Mouse (Mus musculus) heart, postnatal 0 days (tissue): ENCODE data around the gene Ksr2.
A peak's percentile ranks its signal among the peaks of the same experiment; 100 is the strongest.

Source experiments
- CTCF ChIP-seq: IDR thresholded peaks from 2 replicates; pipeline ENCODE4 v1.5.1; 2016; ENCODE audit warnings: antibody characterized with exemption, control low read depth, low read depth
- EP300 ChIP-seq: IDR thresholded peaks from 2 replicates; pipeline ENCODE4 v1.6.1; 2016; ENCODE audit warnings: antibody characterized with exemption, low read depth

DNA sequence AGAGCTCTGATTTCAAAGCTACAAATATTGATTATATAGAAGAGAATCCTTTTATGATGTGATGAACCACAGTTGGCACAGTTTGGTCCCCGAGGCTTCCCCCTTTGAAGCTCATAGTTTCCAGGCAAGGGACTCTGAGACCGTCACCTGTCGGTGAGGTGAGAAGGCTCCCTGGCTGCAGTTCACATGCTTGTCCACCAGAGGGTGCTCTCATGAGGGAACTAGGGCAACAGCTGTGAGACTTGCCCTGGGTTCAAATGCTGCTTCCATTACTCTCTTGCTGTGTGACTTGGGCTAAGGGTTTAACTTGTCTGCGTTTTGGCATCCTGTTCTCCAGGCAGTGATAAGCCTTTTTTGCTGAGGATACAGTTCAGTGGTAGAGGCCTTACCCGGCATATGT is 88.8 kb downstream of the Ksr2 start:
- TF ChIP-seq CTCF (peak; percentile 32), EP300 (no peak)
